Mouse (Mus musculus) CH12.LX (cell line): ENCODE data around the gene Mlxip. TPM values are rescaled to one million over a fixed set of nuclear protein-coding genes. Genes with fewer than 3 reads are reported as not detected.

Source experiments
- DNase-seq: peaks from one replicate; pipeline ENCODE4 v3.0.0-alpha.2; 2013; ENCODE audit errors: extremely low read depth
- H3K27ac ChIP-seq: 2 replicates; pipeline ENCODE4 v1.5.1; 2012; ENCODE audit warnings: low read depth, mild to moderate bottlenecking, control low read depth, moderate library complexity; ENCODE audit not compliant: insufficient read depth
- H3K27me3 ChIP-seq: replicated peaks from 2 replicates; pipeline ENCODE3; 2012; ENCODE audit warnings: inconsistent platforms
- H3K36me3 ChIP-seq, 2 experiments: replicated peaks in 1 of 2; 2 replicates each; pipeline versions ENCODE3 to v1.6.1; 2012; ENCODE audit warnings: inconsistent platforms in 1 of 2, low read length in 1 of 2, mild to moderate bottlenecking in 1 of 2, mixed read lengths in 1 of 2, moderate library complexity in 1 of 2; ENCODE audit not compliant: control insufficient read depth in 1 of 2, insufficient read depth in 1 of 2
- H3K4me1 ChIP-seq, 2 experiments: 2 replicates each; pipeline ENCODE4 v1.6.1; 2012; ENCODE audit warnings: inconsistent platforms in 1 of 2, moderate library complexity in 1 of 2; ENCODE audit not compliant: insufficient read depth in 2 of 2, control insufficient read depth in 1 of 2
- H3K4me2 ChIP-seq: 2 replicates; pipeline ENCODE4 v1.6.1; 2012; ENCODE audit warnings: low read depth, mild to moderate bottlenecking, control low read depth; ENCODE audit not compliant: poor library complexity, insufficient read depth, severe bottlenecking
- H3K4me3 ChIP-seq, 3 experiments: fragments of 150-350 bp in 1 of 3; sonication (generic) in 1 of 3; replicated peaks in 1 of 3; 2 replicates each; pipeline versions ENCODE3 to v1.5.1; 2011 to 2012; ENCODE audit warnings: low read depth in 2 of 3, low read length in 2 of 3, mild to moderate bottlenecking in 2 of 3, moderate library complexity in 2 of 3, control low read depth in 1 of 3, improper control_type of control experiment in 1 of 3, inconsistent platforms in 1 of 3, mixed read lengths in 1 of 3; ENCODE audit not compliant: poor library complexity in 1 of 3
- H3K79me2 ChIP-seq: replicated peaks from 2 replicates; pipeline ENCODE4 v1.6.1; 2012; ENCODE audit warnings: mild to moderate bottlenecking, moderate library complexity; ENCODE audit not compliant: control insufficient read depth, poor library complexity, insufficient read depth, severe bottlenecking; ENCODE audit errors: extremely low read depth
- H3K9ac ChIP-seq: 2 replicates; pipeline ENCODE4 v1.6.1; 2012; ENCODE audit warnings: low read depth, mild to moderate bottlenecking, control low read depth, moderate library complexity; ENCODE audit not compliant: insufficient read depth
- H3K9me3 ChIP-seq: replicated peaks from 2 replicates; pipeline ENCODE3; 2012; ENCODE audit warnings: low read length, inconsistent platforms, mixed read lengths
- CHD1 ChIP-seq: IDR thresholded peaks from 2 replicates; pipeline ENCODE4 v1.6.1; 2012; ENCODE audit warnings: low read depth, low read length, improper control_type of control experiment, inconsistent platforms
- CHD2 ChIP-seq: IDR thresholded peaks from 2 replicates; pipeline ENCODE4 v1.6.1; 2011; ENCODE audit warnings: low read length, improper control_type of control experiment
- CTCF ChIP-seq, 2 experiments: IDR thresholded peaks in 1 of 2; conservative IDR thresholded peaks in 1 of 2; 2 replicates each; pipeline ENCODE4 v1.5.1; 2011 to 2012; ENCODE audit warnings: low read depth in 2 of 2, low read length in 2 of 2, improper control_type of control experiment in 1 of 2, inconsistent platforms in 1 of 2, mild to moderate bottlenecking in 1 of 2, moderate library complexity in 1 of 2
- ELF1 ChIP-seq: IDR thresholded peaks from 2 replicates; pipeline ENCODE4 v1.6.1; 2014; ENCODE audit warnings: low read depth, mild to moderate bottlenecking, inconsistent platforms, low read length, improper control_type of control experiment
- MEF2A ChIP-seq: IDR thresholded peaks from 2 replicates; pipeline ENCODE4 v1.6.1; 2014; ENCODE audit warnings: low read depth, mild to moderate bottlenecking, inconsistent platforms, low read length, improper control_type of control experiment, borderline replicate concordance
- MXI1 ChIP-seq: IDR thresholded peaks from 2 replicates; pipeline ENCODE4 v1.6.1; 2011; ENCODE audit warnings: mild to moderate bottlenecking, low read depth, low read length, improper control_type of control experiment
- MYC ChIP-seq: IDR thresholded peaks from 2 replicates; pipeline ENCODE4 v1.6.1; 2011; ENCODE audit warnings: low read depth, mild to moderate bottlenecking, improper control_type of control experiment, low read length
- PAX5 ChIP-seq: IDR thresholded peaks from 2 replicates; pipeline ENCODE4 v1.6.1; 2012; ENCODE audit warnings: low read length, inconsistent platforms, mixed read lengths
- POLR2AphosphoS2 ChIP-seq: IDR thresholded peaks from 2 replicates; pipeline ENCODE4 v1.6.1; 2011; ENCODE audit warnings: low read depth, low read length, improper control_type of control experiment
- SMC3 ChIP-seq: IDR thresholded peaks from 2 replicates; pipeline ENCODE4 v1.6.1; 2011; ENCODE audit warnings: low read depth, low read length, improper control_type of control experiment
- UBTF ChIP-seq: IDR thresholded peaks from 2 replicates; pipeline ENCODE4 v1.6.1; 2012; ENCODE audit warnings: low read depth, mild to moderate bottlenecking, inconsistent platforms, low read length, improper control_type of control experiment, moderate library complexity
- USF2 ChIP-seq: conservative IDR thresholded peaks from 2 replicates; pipeline ENCODE4 v1.6.1; 2011; ENCODE audit warnings: low read depth, low read length, improper control_type of control experiment
- dilution Hi-C: fragments of 300-500 bp; cut with MboI; formaldehyde crosslinking; loops from 2 replicates; pipeline ENCODE4 v1.14.3; 2020; ENCODE audit warnings: low sequenced_read_pairs; ENCODE audit not compliant: extremely low pct_unique_long_range_greater_than_20kb, extremely low pct_ligation_motif_present
- in situ Hi-C: fragments of 300-500 bp; cut with MboI; formaldehyde crosslinking; loops from 3 replicates; pipeline ENCODE4 v1.14.3; 2019; ENCODE audit warnings: low sequenced_read_pairs, low pct_ligation_motif_present, low pct_unique_long_range_greater_than_20kb, mixed read lengths
- polyA plus RNA-seq: library from polyadenylated mRNA; unstranded; fragments of >175 nt; gene quantifications from 2 replicates; pipeline ENCODE4 v1.2.1, GENCODE M21; 2012; ENCODE audit warnings: low read depth; ENCODE audit not compliant: insufficient read length
- total RNA-seq, 2 experiments: library from RNA; depleted of rRNA; stranded (reverse); fragments of 300-350 nt in 1 of 2; fragments of >200 nt in 1 of 2; gene quantifications; 2 replicates each; pipeline ENCODE4 v1.2.3; 2012 to 2014

The Mlxip gene
- total and polyA plus RNA-seq, 3 experiments: 4.3 to 17.9 (median 7.4) TPM

DNA sequence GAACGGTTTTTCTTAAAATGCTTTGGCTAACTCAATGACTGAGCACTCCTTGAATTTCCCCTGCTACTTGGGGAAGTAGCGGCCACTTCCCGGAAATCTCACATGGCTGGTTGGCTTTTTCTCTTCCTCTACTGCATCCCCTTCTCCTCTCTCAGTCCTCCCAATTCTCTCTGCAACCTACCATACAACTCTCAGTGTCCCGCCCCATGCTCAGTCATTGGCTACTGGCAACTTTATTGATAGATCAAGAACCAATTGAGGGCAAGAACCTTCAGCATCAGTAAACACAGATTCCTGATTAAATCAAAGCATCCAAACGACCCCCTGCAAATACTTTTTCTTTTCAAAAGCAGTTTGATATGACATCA, 3.2 kb upstream of the Mlxip start:
- Histone ChIP-seq H3K4me3 (no peak overlapping the region), H3K27me3 (no peaks in the 10 kb centered on the region), H3K79me2 (peaks cover 16% of the 10 kb centered on the region), H3K9me3 (peaks cover 3% of the 10 kb centered on the region), H3K4me1 (peaks cover 0 to 29% of the 10 kb centered on the region in 2 experiments; a peak in 2 of 4 replicates), H3K27ac (no peak overlapping the region), H3K9ac (no peak overlapping the region), H3K4me2 (no peak overlapping the region), H3K36me3 (no peaks in the 10 kb centered on the region)
- DNase-seq: no peak
- TF ChIP-seq SMC3: no peak
- TF ChIP-seq MYC: no peak
- TF ChIP-seq UBTF: no peak
- 0 out of 2 replicates have a peak, but pooled peaks have one; percentile 16 for TF ChIP-seq CHD2
- no peak for TF ChIP-seq PAX5
- dilution Hi-C loops (no loop called here), in situ Hi-C loops (no loop called here)

DNA sequence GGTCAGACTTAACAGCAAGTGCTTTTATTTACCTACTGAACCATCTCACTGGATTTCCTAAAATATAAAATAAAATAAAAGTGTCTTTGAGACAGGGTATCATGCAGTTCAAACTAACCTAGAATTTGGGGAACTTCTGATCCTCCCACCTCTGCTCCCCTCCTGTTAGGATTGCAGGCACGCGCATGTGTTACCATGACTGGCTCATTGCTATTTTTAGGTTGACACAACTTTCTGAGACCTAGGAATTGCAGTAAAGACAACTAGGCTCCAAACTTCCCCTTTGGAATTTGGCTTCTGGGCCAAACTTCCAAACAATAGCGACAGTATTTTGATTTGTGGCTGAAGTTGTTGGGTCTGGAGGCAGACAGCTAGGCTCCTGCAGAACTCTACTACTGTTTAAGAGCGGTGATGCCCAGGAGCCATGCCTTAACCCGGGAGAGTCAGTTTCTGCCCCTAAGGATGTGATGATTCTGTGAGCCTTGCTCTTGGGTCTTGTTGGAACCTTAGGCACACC, 754 bp upstream of the Mlxip start:
- dilution Hi-C loops: no loop called here
- H3K4me2 ChIP-seq: peak overlapping the region; percentile 84
- no peaks in the 10 kb centered on the region for H3K27me3 ChIP-seq
- peaks cover 36% of the 10 kb centered on the region for H3K79me2 ChIP-seq
- DNase-seq: no peak
- H3K9ac ChIP-seq: peak overlapping the region; percentile 45; the same call in 1 of the 2 replicates
- no peaks in the 10 kb centered on the region for H3K36me3 ChIP-seq
- in situ Hi-C loops: no loop called here
- peaks cover 4 to 36% of the 10 kb centered on the region in 2 experiments for H3K4me1 ChIP-seq
- peak overlapping the region; percentile 77 for H3K27ac ChIP-seq
- TF ChIP-seq POLR2AphosphoS2 (no peak), MEF2A (peak; percentile 10; the same call in 1 of the 2 replicates), CHD2 (0 out of 2 replicates have a peak, but pooled peaks have one; percentile 16)
- TF ChIP-seq, all 38 proteins: peak for 2
- H3K9me3 ChIP-seq: no peaks in the 10 kb centered on the region
- H3K4me3 ChIP-seq: peak overlapping the region; percentile 34 to 95 (median 49)

DNA sequence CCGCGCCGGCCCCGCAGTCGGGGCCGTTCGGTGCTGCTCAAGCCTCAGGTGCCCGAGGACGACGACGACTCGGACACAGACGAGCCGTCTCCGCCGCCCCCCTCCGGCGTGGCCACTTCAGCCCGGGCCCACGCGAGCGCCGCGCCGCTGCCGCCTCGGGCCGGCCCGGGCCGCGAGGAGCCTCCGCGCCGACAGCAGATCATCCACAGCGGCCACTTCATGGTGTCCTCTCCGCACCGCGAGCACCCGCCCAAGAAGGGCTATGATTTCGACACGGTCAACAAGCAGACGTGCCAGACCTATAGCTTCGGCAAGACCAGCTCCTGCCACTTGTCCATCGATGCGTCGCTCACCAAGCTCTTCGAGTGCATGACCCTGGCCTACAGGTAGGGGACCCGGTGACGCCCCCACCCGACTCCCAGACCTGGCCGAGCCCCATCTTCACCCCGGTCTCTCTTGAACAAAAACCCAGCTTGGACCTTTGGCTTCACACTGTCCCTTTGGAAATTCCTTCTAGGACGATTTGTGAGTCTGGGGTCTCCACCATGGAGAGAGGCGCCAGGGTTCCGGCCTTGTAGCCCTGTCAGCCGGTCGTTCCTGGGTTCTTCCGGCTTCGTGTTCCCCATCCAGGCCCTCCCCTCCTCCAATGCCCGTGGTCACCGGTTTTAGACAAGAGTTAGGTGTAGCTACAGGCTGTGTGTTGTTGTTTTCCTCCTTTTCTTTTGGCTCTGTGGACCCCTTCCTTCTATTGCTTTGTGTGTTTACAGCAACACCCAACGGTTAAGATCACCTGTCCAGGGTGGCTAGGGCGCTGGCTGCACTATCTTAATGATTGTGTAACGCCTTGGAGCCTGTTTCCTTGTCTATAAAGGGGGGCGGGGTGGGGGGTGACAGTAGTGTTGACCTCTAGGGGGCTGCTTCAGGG, 621 bp downstream of the Mlxip start:
- TF ChIP-seq CTCF (conservative IDR thresholded peaks at IDR 0.05 in 1 of 2, IDR thresholded peaks at IDR 0.05 in 1 of 2; ENCODE audit: low read depth in 2 of 2, low read length in 2 of 2): no peak
- TF ChIP-seq ELF1: 0 out of 2 replicates have a peak, but pooled peaks have one; percentile 25
- TF ChIP-seq MYC: no peak
- TF ChIP-seq MXI1: peak; percentile 9; the same call in 1 of the 2 replicates
- TF ChIP-seq USF2: no peak
- TF ChIP-seq CHD1: 0 out of 2 replicates have a peak, but pooled peaks have one; percentile 39
- dilution Hi-C loops: no loop called here
- H3K9me3 ChIP-seq: no peaks in the 10 kb centered on the region
- peak overlapping the region; percentile 91 for H3K9ac ChIP-seq
- in situ Hi-C loops: no loop called here
- no peak for DNase-seq
- H3K4me2 ChIP-seq: peak overlapping the region; percentile 89
- H3K36me3 ChIP-seq: peaks cover 0 to 2% of the 10 kb centered on the region in 2 experiments
- H3K4me1 ChIP-seq: peaks cover 4 to 39% of the 10 kb centered on the region in 2 experiments
- H3K27me3 ChIP-seq: no peaks in the 10 kb centered on the region
- H3K79me2 ChIP-seq: peaks cover 39% of the 10 kb centered on the region
- peak overlapping the region; percentile 43 for H3K27ac ChIP-seq
- H3K4me3 ChIP-seq: peak overlapping the region; percentile 88 to 95 (median 91)
